Comparison of ENCODE assay signal across 9 mouse cellular contexts in the genomic region with DNA sequence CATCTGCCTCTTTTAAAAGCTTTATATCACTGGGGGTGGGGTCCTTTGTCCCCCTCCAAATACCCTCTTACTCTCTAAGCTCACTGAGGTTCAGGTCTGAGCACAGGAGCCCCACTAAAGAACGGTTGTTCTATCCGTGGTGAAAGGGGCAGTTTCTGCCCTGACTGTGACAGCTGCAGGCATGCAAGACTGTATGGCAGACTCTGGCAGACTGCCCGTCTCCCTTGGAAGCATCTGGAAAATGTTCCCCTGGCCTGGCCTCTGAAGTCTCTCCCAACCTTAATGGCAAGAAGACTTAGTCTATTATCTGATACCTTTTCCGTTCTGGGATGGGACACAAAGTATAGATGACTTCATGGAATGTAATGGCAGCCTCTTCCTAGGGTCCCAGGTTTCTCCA. TPM values are rescaled to one million over a fixed set of nuclear protein-coding genes. Genes with fewer than 3 reads are reported as not detected.
A peak's percentile ranks its signal among the peaks of the same experiment; 100 is the strongest.
DNase-seq lines count a peak whose midpoint lies in the region; ATAC-seq and TF ChIP-seq lines count a peak whose summit lies in the region.
"Had no signal": no experiment of that assay in that cellular context is flagged by ENCODE, and none has a peak within 500 bp of the region (broad histone marks: within the 10 kb centered on the region; RNA-seq: fewer than 3 reads in every experiment).

No protein-coding gene starts in this region.

- H3K9me3 ChIP-seq in forebrain, embryonic 14.5 days (replicated peaks; ENCODE audit: control insufficient read depth, low read length) = no peaks in the 10 kb centered on the region
- H3K9me3 ChIP-seq in midbrain, embryonic 13.5 days = no peaks in the 10 kb centered on the region
- H3K9me3 ChIP-seq: lung, embryonic 15.5 days had no signal

- H3K27me3 ChIP-seq in forebrain, embryonic 14.5 days (replicated peaks; ENCODE audit: control insufficient read depth, insufficient read depth, low read length) = no peaks in the 10 kb centered on the region
- H3K27me3 ChIP-seq in midbrain, embryonic 13.5 days = no peaks in the 10 kb centered on the region

- H3K4me1 ChIP-seq in forebrain, embryonic 14.5 days (ENCODE audit: control insufficient read depth, insufficient read depth, low read length) = peaks cover 32% of the 10 kb centered on the region
- peaks cover 48% of the 10 kb centered on the region for H3K4me1 ChIP-seq in midbrain, embryonic 13.5 days (replicated peaks)

- ATAC-seq in forebrain, embryonic 14.5 days = 0 out of 2 replicates have a peak, but pooled peaks have one; percentile 6
- ATAC-seq in midbrain, embryonic 13.5 days = no peak

- intact Hi-C loops in left cerebral cortex, postnatal 4 days (cut with DNase I) = no loop called here
- intact Hi-C loops in left cerebral cortex, adult 2 months (cut with DNase I) = no loop called here

- peak; percentile 44 to 58 for DNase-seq in cerebellum, postnatal 14 days
- no peak for DNase-seq in cerebellum, adult 18-20 months
- peak; percentile 86 for DNase-seq in left cerebral cortex, postnatal 4 days
- no peak for DNase-seq in left cerebral cortex, adult 9 months (ENCODE audit: low spot score in 2 of 2)
- peak; percentile 76 for DNase-seq in forebrain, embryonic 14.5 days (ENCODE audit: low spot score)
- no peak for DNase-seq in spleen, postnatal 14 days (ENCODE audit: low spot score in 2 of 2)
- no peak for DNase-seq in left cerebral cortex, adult 2 months (ENCODE audit: extremely low spot score in 1 of 2, low spot score in 2 of 2)

- TF ChIP-seq CTCF in left cerebral cortex, adult 2 months (IDR thresholded peaks at IDR 0.05) = no peak

- H3K4me2 ChIP-seq in forebrain, embryonic 14.5 days (ENCODE audit: low read length) = no peak overlapping the region
- H3K4me2 ChIP-seq in midbrain, embryonic 13.5 days (replicated peaks) = no peak overlapping the region
- H3K4me2 ChIP-seq: lung, embryonic 15.5 days had no signal

- H3K36me3 ChIP-seq in forebrain, embryonic 14.5 days (ENCODE audit: control insufficient read depth, insufficient read depth, low read length) = no peaks in the 10 kb centered on the region
- H3K36me3 ChIP-seq in midbrain, embryonic 13.5 days = no peaks in the 10 kb centered on the region
- H3K36me3 ChIP-seq: lung, embryonic 15.5 days had no signal

- WGBS in forebrain, embryonic 14.5 days = 5% methylated on average over 4 of the region's 4 CpGs
- WGBS in midbrain, embryonic 13.5 days = 22% methylated on average over 4 of the region's 4 CpGs

- peak overlapping the region; percentile 32; the same call in 1 of the 2 replicates for H3K9ac ChIP-seq in forebrain, embryonic 14.5 days (ENCODE audit: low read length)
- no peak overlapping the region for H3K9ac ChIP-seq in midbrain, embryonic 13.5 days (replicated peaks)
- H3K9ac ChIP-seq: lung, embryonic 15.5 days had no signal

- H3K4me3 ChIP-seq in forebrain, embryonic 14.5 days (ENCODE audit: low read depth, low read length) = no peak overlapping the region
- no peak overlapping the region for H3K4me3 ChIP-seq in midbrain, embryonic 13.5 days (replicated peaks)
- H3K4me3 ChIP-seq in left cerebral cortex, adult 2 months = no peak overlapping the region
- H3K4me3 ChIP-seq: lung, embryonic 15.5 days had no signal

- H3K27ac ChIP-seq in forebrain, embryonic 14.5 days (ENCODE audit: low read depth, low read length) = peak overlapping the region; percentile 55; the same call in 1 of the 2 replicates
- H3K27ac ChIP-seq in midbrain, embryonic 13.5 days = peak overlapping the region; percentile 97
- H3K27ac ChIP-seq in left cerebral cortex, adult 2 months = no peak overlapping the region
- H3K27ac ChIP-seq: lung, embryonic 15.5 days had no signal

RNA-seq across cellular contexts. Expression of a gene that starts 28.5 kb away (rescaled TPM):
- 10 to 100 TPM; 42.3 to 45.5 TPM for total RNA-seq in left cerebral cortex, postnatal 4 days (2021)
- polyA plus RNA-seq in forebrain, embryonic 14.5 days (2014; fragmentation: Nextera tagmentation; extraction: Ambion mirVana) = 30.4 and 44.0 TPM in 2 replicates
- polyA plus RNA-seq in midbrain, embryonic 13.5 days (2015; fragmentation: Nextera tagmentation; extraction: Ambion mirVana) = 65.0 and 80.6 TPM in 2 replicates
- total RNA-seq in left cerebral cortex, adult 2 months (2021) = 10 to 100 TPM; 21.3 to 22.4 TPM

Comparison
In these comparisons a context has a peak if more than half of its experiments do, and no peak if none do; other contexts are left out.
1. DNase-seq: peak in cerebellum, postnatal 14 days (2 of 2), left cerebral cortex, postnatal 4 days (single experiment) and forebrain, embryonic 14.5 days (single experiment); none in cerebellum, adult 18-20 months (0 of 2), left cerebral cortex, adult 9 months (0 of 2), spleen, postnatal 14 days (0 of 2) and left cerebral cortex, adult 2 months (0 of 2).